Mouse (Mus musculus): ENCODE measurements around the gene Miga2. TPM values are rescaled to one million over a fixed set of nuclear protein-coding genes. Genes with fewer than 3 reads are reported as not detected.

Miga2 gene
- polyA plus RNA-seq, 2 experiments: 20.5 to 28.9 TPM

DNA sequence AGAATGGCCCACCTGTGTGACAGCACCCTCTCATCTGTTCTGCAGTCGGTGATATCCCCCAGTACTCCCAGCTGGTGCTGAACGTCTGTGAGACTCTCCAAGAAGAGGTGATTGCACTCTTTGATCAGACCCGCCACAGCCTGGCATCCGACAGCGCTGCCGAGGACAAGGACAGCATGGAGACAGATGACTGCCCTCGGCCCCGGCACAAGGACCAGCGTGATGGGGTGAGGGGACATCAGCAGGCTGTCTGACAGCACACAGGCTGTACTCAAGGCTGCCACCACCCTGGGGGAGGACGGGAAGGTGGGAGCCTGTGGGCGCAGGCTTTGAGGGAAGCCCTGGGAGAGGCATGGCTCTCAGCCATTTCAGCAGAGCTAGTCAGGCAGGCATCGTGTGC is 26.9 kb upstream of the Miga2 start:
- Histone ChIP-seq H3K4me2 (replicated peaks; ENCODE audit: low read depth, low read length, severe bottlenecking) (no peak overlapping the region), H3K4me3 (replicated peaks; ENCODE audit: low read length) (no peak overlapping the region), H3K4me1 (ENCODE audit: control insufficient read depth, insufficient read depth, low read length) (no peaks in the 10 kb centered on the region), H3K36me3 (ENCODE audit: control insufficient read depth, insufficient read depth, low read length) (peaks cover 97% of the 10 kb centered on the region), H3K27me3 (ENCODE audit: control insufficient read depth, insufficient read depth, low read length) (no peaks in the 10 kb centered on the region), H3K9me3 (ENCODE audit: control insufficient read depth, low read length) (no peaks in the 10 kb centered on the region), H3K9ac (ENCODE audit: low read depth, low read length, severe bottlenecking) (no peak overlapping the region), H3K27ac (replicated peaks; ENCODE audit: low read depth, low read length) (no peak overlapping the region)
- TF ChIP-seq POLR2A (IDR thresholded peaks at IDR 0.05; ENCODE audit: borderline replicate concordance, extremely low read depth, insufficient read depth, insufficient read length): no peak
- ATAC-seq (ENCODE audit: low FRiP score, low read depth): no peak
- 62% methylated on average over 12 of the region's 12 CpGs for WGBS
- no peak for DNase-seq (ENCODE audit: low spot score)

DNA sequence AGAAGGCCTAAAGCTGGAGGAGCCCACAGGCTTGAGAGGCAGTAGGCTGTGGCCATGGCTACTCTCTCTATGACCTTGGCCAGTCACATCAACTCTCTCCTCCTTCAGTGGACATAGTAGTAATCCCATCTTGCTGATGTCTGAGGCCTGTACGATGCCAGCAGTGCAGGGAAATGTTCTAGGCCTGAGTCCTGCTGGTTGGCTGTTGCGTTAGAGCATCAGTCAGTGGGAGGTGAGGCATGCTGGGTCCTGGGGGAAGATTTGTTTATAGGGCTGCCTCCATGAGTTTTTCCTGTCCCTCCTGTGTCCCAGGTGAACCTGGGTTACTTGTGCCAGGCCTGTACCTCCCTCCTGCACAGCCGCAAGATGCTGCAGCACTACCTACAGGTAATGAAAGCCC is 22.0 kb upstream of the Miga2 start:
- peaks cover 98% of the 10 kb centered on the region for H3K36me3 ChIP-seq (ENCODE audit: control insufficient read depth, insufficient read depth, low read length)
- H3K9me3 ChIP-seq (ENCODE audit: control insufficient read depth, low read length): no peaks in the 10 kb centered on the region
- H3K27me3 ChIP-seq (ENCODE audit: control insufficient read depth, insufficient read depth, low read length): no peaks in the 10 kb centered on the region

DNA sequence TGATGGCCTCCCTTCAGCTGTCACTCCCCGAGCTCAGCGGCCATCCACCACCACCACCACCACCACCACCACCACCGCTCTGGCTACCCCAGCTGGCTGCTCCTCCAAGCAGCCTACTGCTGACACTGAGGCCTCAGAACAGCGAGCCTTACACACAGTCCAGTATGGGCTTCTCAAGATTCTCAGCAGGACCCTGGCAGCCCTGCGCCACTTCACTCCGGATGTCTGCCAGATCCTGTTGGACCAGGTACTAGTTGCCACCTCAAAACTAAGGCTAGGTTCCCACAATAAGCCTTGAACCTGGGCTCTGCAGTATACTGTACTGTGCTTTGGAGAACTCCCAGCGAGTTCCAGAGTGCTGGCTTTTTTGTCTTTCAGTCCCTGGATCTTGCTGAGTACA is 21.5 kb upstream of the Miga2 start:
- 89% methylated on average over 7 of the region's 7 CpGs for WGBS
- Histone ChIP-seq H3K4me1 (ENCODE audit: control insufficient read depth, insufficient read depth, low read length) (no peaks in the 10 kb centered on the region), H3K9me3 (ENCODE audit: control insufficient read depth, low read length) (no peaks in the 10 kb centered on the region), H3K9ac (ENCODE audit: low read depth, low read length, severe bottlenecking) (no peak overlapping the region), H3K27me3 (ENCODE audit: control insufficient read depth, insufficient read depth, low read length) (no peaks in the 10 kb centered on the region), H3K4me3 (replicated peaks; ENCODE audit: low read length) (no peak overlapping the region), H3K27ac (replicated peaks; ENCODE audit: low read depth, low read length) (no peak overlapping the region), H3K36me3 (ENCODE audit: control insufficient read depth, insufficient read depth, low read length) (peaks cover 98% of the 10 kb centered on the region), H3K4me2 (replicated peaks; ENCODE audit: low read depth, low read length, severe bottlenecking) (no peak overlapping the region)
- DNase-seq (ENCODE audit: low spot score) (no peak), ATAC-seq (ENCODE audit: low FRiP score, low read depth) (no peak)
- no peak for TF ChIP-seq POLR2A (IDR thresholded peaks at IDR 0.05; ENCODE audit: borderline replicate concordance, extremely low read depth, insufficient read depth, insufficient read length)

More for the DNA sequence above, 22.0 kb upstream of the Miga2 start:
- Histone ChIP-seq H3K4me2 (replicated peaks; ENCODE audit: low read depth, low read length, severe bottlenecking) (no peak overlapping the region), H3K4me1 (ENCODE audit: control insufficient read depth, insufficient read depth, low read length) (no peaks in the 10 kb centered on the region), H3K27ac (replicated peaks; ENCODE audit: low read depth, low read length) (no peak overlapping the region), H3K4me3 (replicated peaks; ENCODE audit: low read length) (no peak overlapping the region), H3K9ac (ENCODE audit: low read depth, low read length, severe bottlenecking) (no peak overlapping the region)
- TF ChIP-seq POLR2A (IDR thresholded peaks at IDR 0.05; ENCODE audit: borderline replicate concordance, extremely low read depth, insufficient read depth, insufficient read length): no peak
- no peak for ATAC-seq (ENCODE audit: low FRiP score, low read depth)
- no peak for DNase-seq (ENCODE audit: low spot score)
- WGBS: 86% methylated on average over 3 of the region's 3 CpGs

DNA sequence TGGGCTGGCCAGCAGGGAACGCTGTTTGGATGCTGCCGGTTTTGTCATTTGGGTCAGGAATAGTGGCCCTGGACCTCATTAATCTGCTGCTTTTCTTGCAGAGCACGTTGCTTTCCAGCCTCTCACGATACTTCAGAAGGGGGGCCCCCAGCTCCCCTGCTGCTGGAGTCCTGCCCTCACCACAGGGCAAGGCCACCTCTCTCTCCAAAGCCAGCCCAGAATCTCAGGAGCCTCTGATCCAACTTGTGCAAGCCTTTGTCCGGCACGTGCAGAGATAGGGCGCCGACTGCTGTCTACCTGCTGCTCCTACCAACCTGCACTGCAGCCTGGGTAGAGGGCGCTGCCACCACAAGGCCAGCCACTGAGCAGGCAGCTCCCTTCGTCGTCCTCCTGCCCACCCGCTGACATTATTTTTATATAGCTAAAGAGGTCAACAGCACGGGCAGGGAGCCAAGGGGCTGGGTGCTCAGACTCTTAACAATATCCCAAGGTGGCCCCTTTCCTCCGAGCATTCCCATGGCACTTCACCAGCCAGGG is 20.4 kb upstream of the Miga2 start:
- no peaks in the 10 kb centered on the region for H3K9me3 ChIP-seq (ENCODE audit: control insufficient read depth, low read length)
- H3K4me1 ChIP-seq (ENCODE audit: control insufficient read depth, insufficient read depth, low read length): no peaks in the 10 kb centered on the region
- ATAC-seq (ENCODE audit: low FRiP score, low read depth) (no peak), DNase-seq (ENCODE audit: low spot score) (no peak)
- H3K27ac ChIP-seq (replicated peaks; ENCODE audit: low read depth, low read length): no peak overlapping the region
- H3K27me3 ChIP-seq (ENCODE audit: control insufficient read depth, insufficient read depth, low read length): no peaks in the 10 kb centered on the region
- no peak for TF ChIP-seq POLR2A (IDR thresholded peaks at IDR 0.05; ENCODE audit: borderline replicate concordance, extremely low read depth, insufficient read depth, insufficient read length)
- 79% methylated on average over 14 of the region's 14 CpGs for WGBS
- H3K4me2 ChIP-seq (replicated peaks; ENCODE audit: low read depth, low read length, severe bottlenecking): no peak overlapping the region
- peaks cover 98% of the 10 kb centered on the region for H3K36me3 ChIP-seq (ENCODE audit: control insufficient read depth, insufficient read depth, low read length)
- H3K4me3 ChIP-seq (replicated peaks; ENCODE audit: low read length): no peak overlapping the region
- no peak overlapping the region for H3K9ac ChIP-seq (ENCODE audit: low read depth, low read length, severe bottlenecking)

DNA sequence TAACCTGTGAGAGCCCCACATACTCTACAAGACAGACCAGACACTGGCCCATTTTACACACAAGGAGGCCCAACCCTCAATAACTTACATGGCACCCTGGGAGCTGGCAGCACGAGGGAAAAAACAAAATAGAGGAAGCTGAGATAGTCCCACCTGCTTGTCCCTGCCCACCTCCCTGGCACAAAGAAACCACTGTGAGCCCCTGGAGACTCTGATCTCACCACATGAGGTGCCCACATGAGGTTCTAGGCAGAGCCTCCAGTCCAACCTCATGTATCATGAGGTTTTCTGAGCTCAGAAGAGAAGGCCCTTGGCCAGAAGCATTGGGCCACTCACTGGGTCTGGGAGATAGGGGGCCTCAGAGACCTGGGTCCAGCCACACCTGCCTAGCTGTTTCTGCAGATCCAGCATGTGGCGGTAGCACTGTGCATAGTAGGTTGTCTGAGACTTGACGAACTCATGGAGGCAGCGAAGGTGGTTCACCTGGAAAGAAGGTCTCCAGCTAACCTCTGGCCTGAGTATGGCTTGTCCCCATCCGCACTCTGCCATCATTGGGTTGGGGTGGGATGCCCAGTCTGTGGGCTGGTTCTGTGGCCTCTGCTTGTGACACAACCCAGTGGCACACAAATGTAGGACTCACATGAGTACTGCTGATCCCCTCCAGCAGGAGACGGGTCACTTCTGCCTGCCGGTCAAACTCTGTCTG is 17.9 kb upstream of the Miga2 start:
- ATAC-seq (ENCODE audit: low FRiP score, low read depth): no peak
- Histone ChIP-seq H3K4me2 (replicated peaks; ENCODE audit: low read depth, low read length, severe bottlenecking) (no peak overlapping the region), H3K4me1 (ENCODE audit: control insufficient read depth, insufficient read depth, low read length) (no peaks in the 10 kb centered on the region), H3K4me3 (replicated peaks; ENCODE audit: low read length) (no peak overlapping the region), H3K27me3 (ENCODE audit: control insufficient read depth, insufficient read depth, low read length) (no peaks in the 10 kb centered on the region), H3K9me3 (ENCODE audit: control insufficient read depth, low read length) (no peaks in the 10 kb centered on the region), H3K27ac (replicated peaks; ENCODE audit: low read depth, low read length) (no peak overlapping the region), H3K36me3 (ENCODE audit: control insufficient read depth, insufficient read depth, low read length) (peaks cover 93% of the 10 kb centered on the region), H3K9ac (ENCODE audit: low read depth, low read length, severe bottlenecking) (no peak overlapping the region)
- no peak for DNase-seq (ENCODE audit: low spot score)
- WGBS: 93% methylated on average over 7 of the region's 7 CpGs
- no peak for TF ChIP-seq POLR2A (IDR thresholded peaks at IDR 0.05; ENCODE audit: borderline replicate concordance, extremely low read depth, insufficient read depth, insufficient read length)

All from limb, embryonic 14.5 days (tissue).